Mouse (Mus musculus) urinary bladder, postnatal 10 days (tissue): Measurements from ENCODE around the gene Tsc1.
A peak's percentile ranks its signal among the peaks of the same experiment; 100 is the strongest.

Source experiments
- DNase-seq: peaks from one replicate; pipeline ENCODE4 v3.0.0; 2022; ENCODE audit warnings: low spot score

The Tsc1 gene

DNA sequence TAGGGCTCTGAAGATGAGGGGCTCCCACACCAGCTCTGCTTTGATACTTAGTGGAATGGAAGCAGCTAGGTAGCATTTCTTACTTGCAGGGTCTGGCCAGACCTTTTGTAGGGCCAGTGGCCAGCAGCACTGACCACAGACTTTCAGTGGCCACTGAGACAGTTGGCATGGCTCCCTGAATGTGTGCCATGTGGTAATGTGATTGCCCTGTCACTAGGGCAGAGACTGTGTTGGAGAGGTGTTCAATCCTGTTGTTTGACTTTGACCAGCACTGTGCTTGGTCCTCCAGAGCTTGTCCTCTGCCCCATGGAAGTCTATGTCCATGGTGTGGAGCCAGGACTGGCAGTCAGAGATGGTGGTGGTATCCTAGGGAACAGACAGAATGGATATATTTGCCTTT is 9.5 kb downstream of the Tsc1 start:
- no peak for DNase-seq

DNA sequence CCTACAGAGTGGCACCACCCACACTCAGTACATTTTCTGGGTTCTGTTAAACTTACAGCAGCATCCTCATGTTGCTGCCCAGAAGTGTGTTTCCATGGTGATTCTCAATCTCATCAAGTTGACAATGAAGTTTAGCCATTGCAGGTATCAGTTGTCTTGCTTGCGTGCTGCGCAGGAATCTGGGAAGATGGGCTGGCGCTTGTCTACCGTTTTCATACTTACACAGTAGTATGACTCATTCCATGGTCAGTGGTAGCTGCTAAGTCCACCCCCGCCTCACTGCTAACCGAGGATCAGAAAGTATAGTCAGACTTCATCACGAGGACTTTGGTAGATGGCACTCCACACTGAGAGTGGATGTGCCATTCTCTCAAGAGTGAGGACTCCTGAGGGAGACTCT is 12.3 kb downstream of the Tsc1 start:
- no peak for DNase-seq

DNA sequence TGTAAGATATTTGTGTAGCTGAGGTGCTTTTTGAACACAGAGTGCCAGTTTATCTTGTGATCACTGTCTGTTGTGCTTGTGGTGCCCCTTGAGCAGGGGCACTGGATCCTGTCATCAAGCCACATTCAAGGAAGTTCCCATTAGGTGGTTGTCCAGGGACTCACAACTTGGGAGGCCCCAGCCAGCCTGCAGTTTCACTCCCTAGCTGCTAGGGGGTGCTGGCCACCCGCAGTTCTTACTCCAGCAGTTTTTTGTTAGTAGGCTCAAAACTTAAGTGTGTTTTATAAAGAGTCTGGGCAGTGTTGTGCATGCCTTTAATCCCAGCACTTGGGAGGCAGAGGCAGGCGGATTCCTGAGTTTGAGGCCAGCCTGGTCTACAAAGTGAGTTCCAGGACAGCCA is 13.3 kb downstream of the Tsc1 start:
- no peak for DNase-seq

DNA sequence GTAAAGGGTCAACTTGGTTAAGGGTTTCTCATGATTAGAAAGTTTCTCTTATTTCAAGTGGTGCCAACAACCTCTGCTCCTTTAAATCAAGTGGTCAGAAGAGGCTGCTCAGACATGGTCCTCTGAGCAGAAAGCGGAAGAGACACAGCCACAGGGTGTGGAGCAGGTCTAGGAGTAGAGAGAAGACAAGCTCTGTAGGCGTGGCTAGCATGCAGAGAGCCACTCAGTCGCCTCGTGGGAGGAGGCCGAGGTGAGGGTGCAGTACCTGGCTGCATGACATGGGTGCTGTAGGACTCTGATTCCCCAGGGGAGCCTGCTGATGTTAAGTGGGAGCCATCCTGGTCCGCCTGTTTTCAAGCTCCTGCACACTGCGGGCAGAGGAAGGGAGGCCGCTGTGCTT is 15.2 kb downstream of the Tsc1 start:
- no peak for DNase-seq

DNA sequence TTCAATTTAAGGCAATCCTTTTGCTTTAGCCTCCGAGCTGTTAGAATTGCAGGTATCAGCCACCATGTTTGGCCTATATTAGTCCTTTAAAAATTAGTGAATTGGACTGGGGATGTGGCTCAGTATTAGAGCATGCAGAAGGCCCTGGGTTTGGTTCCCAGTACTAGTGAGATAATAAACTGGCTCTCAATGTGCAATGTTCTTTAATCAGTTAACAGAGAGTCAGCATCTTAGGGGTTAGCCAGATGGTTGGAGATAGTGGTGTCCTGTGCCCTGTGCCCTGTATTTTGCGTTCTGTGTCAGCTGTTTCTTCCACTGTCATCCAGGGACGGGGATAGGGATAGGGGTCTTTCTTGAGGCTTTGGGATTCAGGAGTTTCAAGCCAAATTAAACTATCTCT is 21.9 kb downstream of the Tsc1 start:
- DNase-seq, result no peak

DNA sequence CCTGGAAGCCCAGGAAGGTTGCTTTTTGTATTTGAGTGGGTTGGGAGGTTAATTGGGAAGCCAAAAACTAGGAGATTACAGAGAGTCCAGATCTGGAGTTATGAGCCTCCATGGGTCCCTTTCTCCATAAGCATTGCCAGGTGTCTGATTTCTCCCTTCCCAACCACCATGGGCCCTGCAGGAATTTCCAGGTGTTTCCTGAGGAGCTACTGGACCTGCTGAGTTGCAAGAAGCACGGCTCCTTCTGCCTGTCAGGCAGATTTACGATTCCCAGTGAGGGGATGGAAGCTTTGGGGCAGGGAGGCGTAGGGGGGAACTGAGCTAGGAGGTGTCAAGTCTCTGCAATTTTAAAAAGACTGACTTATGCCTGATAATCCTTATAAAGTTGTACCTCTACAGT is 24.8 kb downstream of the Tsc1 start:
- DNase-seq, result no peak

DNA sequence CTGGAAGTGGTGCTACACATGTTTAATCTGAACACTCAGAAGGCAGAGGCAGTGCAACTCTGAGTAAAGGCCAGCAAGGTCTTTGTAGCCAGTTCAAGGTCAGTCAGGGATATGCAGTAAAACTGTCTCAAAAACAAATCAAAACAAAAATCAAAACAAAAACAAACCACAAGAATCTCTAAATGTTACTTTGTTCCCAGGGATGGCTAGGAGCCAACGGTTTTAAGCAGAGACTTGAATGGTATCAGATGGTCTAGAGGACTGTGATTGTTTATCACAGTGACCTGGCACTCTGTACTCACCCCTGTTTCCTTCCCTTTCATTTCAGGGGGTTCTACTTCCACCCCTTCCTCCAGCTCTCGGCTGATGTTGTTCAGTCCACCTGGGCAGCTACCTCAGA is 30.4 kb downstream of the Tsc1 start:
- no peak for DNase-seq

DNA sequence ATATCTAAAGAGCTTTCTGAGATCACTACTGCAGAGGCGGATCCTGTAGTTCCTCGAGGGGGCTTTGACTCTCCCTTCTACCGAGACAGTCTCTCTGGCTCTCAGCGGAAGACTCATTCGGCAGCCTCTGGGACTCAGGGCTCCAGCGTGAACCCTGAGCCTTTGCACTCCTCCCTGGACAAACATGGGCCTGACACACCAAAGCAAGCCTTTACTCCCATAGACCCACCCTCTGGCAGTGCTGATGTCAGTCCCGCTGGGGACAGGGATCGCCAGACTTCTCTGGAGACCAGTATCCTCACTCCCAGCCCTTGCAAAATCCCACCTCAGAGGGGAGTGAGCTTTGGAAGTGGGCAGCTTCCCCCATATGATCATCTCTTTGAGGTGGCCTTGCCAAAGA is 35.0 kb downstream of the Tsc1 start:
- no peak for DNase-seq

DNA sequence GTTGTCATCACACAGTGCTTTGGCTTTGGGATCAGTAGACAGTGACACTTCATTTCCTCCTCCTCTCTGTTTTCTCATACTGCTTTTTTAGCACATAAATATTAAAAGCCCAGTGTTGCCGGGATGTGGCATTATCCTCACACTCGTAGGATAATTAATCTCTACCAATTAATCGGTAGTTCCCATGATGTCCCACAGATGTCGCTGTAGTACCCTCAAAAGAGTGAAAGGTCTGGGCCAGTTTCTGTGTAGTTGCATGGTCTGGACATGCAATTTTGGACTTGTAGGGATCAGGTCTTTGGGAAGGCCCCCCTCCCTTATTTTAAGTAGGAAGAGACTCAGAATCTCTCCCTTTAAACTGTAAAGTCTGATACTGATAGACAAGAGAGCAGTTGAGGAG is 39.7 kb downstream of the Tsc1 start:
- no peak for DNase-seq

DNA sequence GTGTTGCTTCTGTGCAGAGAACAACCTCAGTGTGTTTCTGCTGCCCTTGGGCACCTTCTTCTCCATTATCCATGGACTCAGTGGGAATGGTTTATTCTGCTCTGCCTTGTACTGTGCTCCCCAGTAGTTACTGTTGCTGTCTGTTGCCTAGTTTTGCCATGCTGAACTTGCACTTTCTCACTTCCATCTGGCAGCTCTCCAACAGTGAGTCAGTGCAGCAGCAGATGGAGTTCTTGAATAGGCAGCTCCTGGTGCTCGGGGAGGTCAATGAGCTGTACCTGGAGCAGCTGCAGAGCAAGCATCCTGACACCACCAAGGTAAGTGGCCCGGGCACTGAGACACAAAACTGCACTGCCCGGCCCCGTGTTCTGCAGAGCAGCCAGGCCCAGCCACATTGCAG is 40.7 kb downstream of the Tsc1 start:
- no peak for DNase-seq

DNA sequence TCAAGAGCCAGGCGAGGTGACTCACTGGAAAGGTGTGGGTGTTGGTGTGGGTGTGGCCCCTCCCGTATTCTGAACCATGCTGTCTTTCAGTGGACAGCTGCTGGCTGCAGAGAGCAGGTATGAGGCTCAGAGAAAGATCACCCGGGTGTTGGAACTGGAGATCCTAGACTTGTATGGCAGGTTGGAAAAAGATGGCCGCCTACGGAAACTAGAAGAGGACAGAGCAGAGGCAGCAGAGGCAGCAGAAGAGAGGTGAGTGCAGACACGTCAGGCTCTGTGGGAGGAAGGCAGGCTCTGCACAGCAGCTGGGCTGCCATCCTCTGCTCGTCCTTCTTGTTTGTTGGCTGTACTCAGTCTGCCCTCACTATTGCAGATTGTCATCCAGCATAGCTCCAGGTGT is 44.9 kb downstream of the Tsc1 start:
- DNase-seq, result no peak

DNA sequence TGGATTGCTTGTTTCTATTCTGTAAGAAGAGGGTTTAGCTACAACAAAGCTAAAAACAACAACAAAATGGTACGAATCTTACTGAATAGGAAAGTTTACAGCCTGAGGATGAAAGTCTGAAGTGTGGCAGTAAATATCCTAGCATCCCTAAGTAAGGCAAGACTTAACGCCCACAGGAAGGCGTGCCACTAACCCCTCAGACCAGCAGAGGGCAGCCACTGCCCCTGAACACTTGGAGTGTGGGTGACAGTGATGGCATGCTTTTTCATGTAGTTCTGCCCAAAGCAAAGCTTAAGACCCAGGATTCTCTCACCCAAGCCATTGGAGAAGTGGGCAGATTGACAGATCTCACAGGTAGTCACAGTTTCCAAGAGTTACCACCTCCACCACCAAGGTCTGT is 47.4 kb downstream of the Tsc1 start:
- no peak for DNase-seq

DNA sequence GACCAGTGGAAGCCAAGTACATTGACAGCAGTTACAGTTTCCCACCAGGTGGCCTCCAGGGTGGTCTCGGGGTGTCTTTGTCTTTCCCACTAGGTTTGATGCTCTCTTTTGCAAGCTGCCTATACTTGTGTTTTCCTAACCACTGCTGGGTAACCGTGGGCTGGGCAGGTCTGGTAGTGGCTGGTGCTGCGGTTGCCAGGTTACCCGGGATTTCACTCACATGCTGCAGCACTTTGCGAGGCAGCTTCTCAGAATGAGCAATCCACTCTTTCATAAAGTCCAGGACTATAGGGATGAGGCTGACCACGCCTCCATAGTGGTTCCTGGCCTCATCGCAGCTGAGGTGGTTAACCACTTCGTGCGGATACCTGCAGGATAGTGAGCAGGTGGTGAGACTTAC is 51.7 kb downstream of the Tsc1 start:
- DNase-seq, result no peak

DNA sequence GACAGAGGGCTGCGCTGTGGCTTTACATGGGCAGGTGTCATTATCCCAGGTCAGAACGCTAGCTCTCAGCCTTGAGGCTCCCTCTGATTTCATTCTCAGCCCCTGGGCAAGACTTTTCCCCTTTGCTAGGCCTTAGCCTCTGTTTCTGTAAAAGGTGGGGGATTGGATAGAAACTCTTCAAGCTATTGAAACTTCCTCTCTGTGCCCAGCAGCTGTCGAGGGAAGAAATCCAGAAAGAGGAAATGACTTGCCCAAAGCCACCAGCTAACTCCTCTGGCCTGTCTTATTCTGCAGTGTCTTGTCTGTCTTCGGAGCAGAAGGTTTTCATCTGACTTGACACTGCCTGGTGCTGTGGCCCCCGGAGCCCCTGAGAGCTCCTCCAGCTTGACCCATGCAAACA is 57.5 kb downstream of the Tsc1 start:
- DNase-seq, result no peak

DNA sequence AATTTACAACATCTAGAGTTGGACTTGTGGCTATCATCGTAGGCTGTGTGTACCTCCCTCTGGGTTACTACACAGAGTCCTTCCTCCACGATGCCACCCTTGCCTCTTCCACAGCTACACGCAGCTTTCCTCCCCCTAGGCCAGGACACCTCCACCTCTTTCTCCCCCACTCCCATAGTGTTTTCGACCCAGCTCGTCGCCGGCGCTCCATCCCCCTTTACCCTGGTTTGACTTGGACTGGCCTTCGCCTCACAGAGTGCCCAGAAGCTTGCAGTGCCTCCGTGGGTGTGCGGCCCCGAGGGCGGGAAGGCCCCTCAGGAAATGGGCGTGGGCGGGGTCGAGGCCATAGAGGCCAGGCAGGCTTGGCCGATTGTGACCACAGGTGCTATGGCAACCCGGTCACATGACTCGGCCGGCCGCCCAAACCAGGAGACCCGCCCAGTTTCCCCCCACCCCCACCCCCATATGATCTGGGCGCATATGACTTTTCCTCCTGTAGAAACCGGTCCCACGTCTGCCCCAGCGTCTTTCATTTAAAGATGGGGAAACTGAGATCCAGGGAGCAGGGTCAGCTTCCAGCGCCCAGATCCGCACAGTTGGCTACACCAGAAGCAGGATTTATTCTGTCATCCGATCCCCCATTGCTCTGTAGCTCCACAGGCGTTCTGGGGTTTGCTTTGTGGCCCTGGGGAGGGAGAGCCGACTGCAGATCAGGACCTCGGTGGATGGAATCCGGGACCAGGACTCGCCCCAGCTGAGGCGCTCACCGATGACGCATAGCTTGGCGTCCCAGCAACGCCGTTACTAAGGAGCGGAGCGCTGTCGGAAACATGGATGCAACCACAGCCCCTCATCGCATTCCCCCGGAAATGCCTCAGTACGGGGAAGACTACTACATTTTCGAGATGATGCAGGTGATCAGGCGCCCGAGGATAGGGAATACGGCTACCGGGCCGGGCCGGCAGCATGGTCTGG is 58.6 kb downstream of the Tsc1 start, which contains the start of the genes Spaca9 and Ak8:
TSS of gene Spaca9 (minus strand) at position 367 of the 975 bp plus-strand sequence.
TSS of gene Ak8 (plus strand) at position 804 of the 975 bp plus-strand sequence.
- DNase-seq, result peak; percentile 55

DNA sequence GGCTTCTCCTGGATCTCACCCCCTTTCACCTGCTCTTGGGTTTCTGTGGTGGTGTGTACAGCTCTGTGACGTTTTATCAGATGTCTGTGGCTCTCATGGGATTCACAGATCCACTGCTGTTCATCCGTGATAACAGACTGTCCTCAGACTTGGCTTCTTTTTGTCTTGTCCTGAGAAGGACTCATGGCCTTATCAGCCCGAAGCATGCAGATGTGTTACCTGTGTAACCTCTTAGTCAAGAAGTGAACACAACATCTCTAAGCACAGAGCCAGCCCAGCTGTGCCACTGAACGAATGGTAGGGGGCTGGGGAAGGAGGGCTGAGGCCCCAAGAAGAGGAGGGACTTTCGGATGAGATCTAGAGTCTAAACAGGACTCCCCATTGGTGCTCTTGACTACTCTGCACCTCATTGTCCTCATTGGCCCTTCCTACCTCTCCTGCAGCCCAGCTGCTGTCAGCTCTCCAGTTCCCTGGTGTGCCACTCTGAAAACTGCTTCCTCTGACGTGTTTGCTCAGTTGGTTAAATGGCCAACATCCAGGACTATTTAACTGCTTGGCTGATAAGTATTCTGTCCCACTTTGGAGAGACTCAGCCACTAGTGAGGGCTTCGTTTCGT is 60.7 kb downstream of the Tsc1 start:
- DNase-seq, result no peak

DNA sequence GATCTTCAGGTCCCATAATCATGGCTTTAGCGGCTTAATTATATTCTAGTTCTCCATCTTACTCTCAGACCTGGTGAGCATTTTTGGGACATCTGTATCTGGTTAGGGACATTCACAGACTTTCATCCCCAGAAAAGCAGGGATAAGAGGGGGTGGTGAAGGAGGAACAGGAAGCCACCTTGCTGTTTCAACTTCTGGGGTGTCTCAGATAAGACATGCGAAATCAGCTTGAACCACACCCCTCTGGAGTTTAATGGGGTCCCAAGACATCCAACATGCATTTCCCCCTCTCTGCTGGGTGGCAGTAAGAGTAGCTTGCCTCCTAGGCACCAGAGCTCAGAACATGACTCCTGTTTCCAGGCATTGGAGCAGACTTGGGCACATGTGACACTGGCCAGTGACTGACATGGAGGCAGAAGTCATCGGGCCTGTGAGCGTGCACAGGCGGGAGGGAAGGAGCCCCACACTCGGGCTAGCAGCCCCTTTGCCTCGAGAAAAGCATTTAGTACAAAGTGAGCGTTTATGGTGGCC is 65.1 kb downstream of the Tsc1 start:
- no peak for DNase-seq

DNA sequence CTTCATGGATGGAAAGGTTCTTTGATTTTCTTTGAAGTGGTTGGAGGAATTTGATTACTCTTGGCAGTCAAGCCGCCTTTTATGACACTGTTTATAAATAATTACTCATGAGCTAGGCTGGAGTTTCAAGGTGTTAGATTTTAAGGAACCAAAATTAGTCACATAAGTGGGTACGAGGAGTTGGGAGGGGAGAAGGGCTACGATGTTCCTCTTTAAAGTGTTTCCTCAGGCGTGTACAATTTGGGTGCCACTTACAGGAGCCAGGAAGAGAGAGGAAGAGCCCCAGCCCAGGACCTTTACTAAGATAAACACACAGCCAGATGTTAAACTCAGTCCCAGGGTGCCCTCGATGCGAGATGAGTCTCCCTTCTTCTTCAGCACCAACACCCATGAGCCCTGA is 65.8 kb downstream of the Tsc1 start:
- DNase-seq, result no peak

DNA sequence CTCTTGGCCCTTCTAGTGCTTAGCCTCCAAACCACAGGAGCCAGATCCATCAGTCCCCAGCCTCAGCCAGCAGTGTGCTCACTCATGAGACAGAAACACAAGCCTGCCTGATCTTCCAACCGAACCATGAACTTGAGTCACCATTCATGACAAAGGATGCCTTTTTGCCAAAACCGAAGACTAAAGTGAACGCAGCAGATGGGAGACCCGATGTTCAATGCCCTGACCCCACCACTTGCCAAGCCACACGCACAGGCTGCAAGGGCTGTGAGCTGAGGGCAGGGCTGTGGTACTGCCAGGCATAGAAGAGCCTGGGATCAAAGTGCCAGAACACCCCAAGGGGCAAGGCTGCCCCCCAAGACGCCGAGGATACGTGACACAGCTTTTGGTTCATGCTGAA is 72.0 kb downstream of the Tsc1 start:
- no peak for DNase-seq

DNA sequence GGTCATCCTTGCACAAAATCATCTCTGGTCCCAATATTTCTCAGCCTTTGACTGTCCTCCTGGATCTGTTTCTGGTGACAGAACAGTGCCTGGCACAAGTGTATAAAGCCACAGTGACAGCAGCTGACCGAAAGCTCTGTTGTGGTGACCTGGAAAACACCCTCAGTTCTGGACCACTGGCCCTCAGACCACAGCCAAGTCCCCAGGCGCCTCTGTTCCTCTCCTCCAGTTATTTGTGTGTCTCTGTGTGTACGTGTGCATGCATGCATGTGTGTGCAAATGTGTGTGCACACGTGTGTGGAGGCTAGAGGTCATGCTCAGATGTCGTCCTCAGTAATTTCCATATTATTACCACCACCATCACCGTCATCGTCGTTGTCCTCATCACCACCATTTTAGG is 81.4 kb downstream of the Tsc1 start:
- DNase-seq, result no peak

DNA sequence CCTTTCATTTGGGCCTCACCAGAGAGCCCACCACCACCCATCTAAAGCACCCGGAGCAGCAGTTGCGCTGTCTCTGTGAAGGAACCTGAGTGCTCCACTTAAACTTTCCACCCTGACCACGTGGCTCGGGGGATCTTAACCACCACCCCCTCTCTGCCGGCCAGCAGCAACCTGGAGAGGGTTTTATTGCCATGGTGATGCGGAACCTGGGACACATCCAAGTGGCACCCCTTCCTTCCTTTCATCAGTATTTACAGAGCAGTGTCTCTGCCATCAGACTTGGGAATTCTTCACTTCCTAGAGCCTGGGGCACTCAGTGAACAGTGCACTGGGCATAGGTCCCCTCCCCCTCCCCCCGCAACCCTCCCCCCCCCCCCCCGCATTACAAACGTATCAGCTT is 82.9 kb downstream of the Tsc1 start:
- no peak for DNase-seq

DNA sequence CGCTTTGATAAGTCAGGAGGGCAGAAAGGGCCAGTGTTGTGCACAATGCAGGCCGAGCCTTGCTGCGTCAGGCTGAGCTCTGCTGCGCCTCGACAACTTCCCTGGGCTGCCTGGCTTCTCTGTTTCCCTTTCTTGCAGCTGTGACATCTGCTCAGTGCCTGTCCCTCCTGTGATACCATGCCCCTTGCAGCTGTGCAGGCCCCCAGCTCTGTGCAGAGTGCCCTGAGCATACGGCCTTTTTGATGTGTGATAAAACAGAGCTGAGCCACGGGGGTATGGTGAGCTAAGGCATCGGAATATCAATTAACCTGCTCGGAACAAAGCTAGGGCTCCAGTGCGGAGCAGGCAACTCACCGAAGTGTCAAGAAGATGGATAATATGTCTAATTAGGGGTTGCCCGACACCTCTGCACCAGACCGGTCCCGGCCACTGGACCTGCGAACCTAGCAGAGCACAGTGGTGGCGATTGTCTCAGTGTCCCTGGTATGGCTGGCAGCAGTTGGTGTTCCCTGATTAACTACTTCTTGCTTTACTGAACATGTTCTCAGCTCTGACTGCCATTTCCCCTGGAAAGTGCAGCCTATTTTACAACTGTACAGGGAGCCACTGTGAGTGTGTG is 86.9 kb downstream of the Tsc1 start:
- DNase-seq, result no peak

DNA sequence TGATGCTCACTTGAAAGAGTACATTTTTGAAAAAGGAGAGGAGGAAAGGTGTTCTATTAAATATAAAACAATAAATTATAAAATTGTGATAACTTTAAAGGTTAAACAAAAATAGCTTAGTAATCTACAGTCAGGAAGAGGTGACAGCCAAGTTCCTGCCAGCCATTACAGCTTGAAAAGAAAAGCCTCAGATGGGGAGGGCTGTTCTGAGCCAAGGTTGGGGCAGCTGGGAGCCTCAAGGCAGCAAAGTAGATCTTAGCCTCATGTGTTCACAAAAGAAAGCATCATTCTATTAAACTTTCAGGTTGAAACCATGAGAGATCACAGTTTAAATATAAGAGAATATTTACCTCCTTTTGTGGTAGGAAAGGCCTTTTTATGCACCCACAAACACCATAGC is 89.6 kb downstream of the Tsc1 start:
- DNase-seq, result no peak
